Mouse (Mus musculus): Measurements from ENCODE around the gene Nudt2.

GRCm38 (mm10) chr4:41447595-41447994, 17.4 kb upstream of the Nudt2 start:
- TF ChIP-seq GATA1 (IDR thresholded peaks at IDR 0.05; ENCODE audit: low read length) (no peak), TAL1 (IDR thresholded peaks at IDR 0.05; ENCODE audit: low read length) (no peak)

All from erythroblast, embryonic 14.5 days (primary cell).